Mouse (Mus musculus): Measurements from ENCODE around the gene Memo1.

- no peak for TF ChIP-seq POLR2A (IDR thresholded peaks at IDR 0.05; ENCODE audit: borderline replicate concordance, insufficient read depth, low read length)
- TF ChIP-seq CTCF (IDR thresholded peaks at IDR 0.05; ENCODE audit: borderline replicate concordance, insufficient read depth, low read depth, low read length), result no peak
Observed at GRCm38 (mm10) chr17:74278966-74279869, 16.1 kb downstream of the Memo1 start.

Measured in cerebellum, adult 2 months (tissue).